Mouse (Mus musculus) urinary bladder, postnatal 4 days (tissue): ENCODE data around the gene Ddx19b.
"Not testable (repeated sequence)": the region's sequence is repeated elsewhere in the genome, so short reads cannot be mapped to it uniquely, and the experiment has no call there.

Experiments used
- DNase-seq, 2 experiments: peaks; one replicate each; pipeline ENCODE4 v3.0.0; 2021 to 2022; ENCODE audit warnings: low spot score in 2 of 2

Gene Ddx19b

GRCm38 (mm10) chr8:110965594-110965993, 66.0 kb downstream of the Ddx19b start:
- peak; percentile 63 to 67 for DNase-seq

- no peak for DNase-seq
These were observed 66.9 kb downstream of the Ddx19b start for GRCm38 (mm10) chr8:110964666-110965065.

GRCm38 (mm10) chr8:110963051-110963450, 68.5 kb downstream of the Ddx19b start:
- no peak for DNase-seq

GRCm38 (mm10) chr8:110959906-110960305, 71.6 kb downstream of the Ddx19b start:
- no peak for DNase-seq

GRCm38 (mm10) chr8:110959071-110959780, 72.3 kb downstream of the Ddx19b start:
- no peak for DNase-seq

- not testable (repeated sequence) for DNase-seq
These were observed 73.0 kb downstream of the Ddx19b start for GRCm38 (mm10) chr8:110958553-110958952.

GRCm38 (mm10) chr8:110958135-110958534, 73.4 kb downstream of the Ddx19b start:
- DNase-seq: no peak

- DNase-seq: no peak
These were observed 74.1 kb downstream of the Ddx19b start for GRCm38 (mm10) chr8:110957471-110957870.

GRCm38 (mm10) chr8:110956619-110957450, 74.7 kb downstream of the Ddx19b start:
- DNase-seq: no peak

GRCm38 (mm10) chr8:110954776-110955175, 76.8 kb downstream of the Ddx19b start:
- no peak for DNase-seq
